8 mouse cellular contexts compared by ENCODE assay signal in the genomic region with DNA sequence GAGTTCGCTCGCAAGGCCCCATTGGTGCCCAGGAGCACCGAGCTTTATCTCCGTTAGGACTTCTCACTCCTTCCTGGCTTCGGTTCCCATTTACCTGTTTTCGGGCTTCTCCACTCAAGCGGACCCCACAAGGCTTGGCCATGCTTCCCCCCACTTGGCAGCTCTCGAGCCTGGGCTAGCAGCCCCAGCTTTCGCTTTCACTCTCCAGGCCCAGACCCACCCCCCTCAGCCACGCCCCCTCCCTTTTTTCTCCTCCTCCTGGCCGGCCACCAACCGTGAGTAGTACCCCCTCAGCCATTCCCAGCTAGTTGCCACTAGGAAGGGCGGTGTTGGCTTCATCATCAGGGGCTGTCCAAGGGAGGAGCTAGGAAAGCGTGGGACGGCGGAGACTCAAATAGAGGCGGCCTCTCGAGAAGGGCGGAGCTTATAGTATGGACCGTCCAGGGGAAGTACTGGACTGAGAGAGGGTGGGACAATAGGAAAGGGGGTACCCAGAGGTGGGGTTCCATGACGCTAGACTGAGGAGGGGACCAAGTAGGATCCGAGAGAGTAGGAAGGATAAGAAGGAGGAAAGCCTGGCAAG. TPM values are rescaled to one million over a fixed set of nuclear protein-coding genes. Genes with fewer than 3 reads are reported as not detected.
A peak's percentile ranks its signal among the peaks of the same experiment; 100 is the strongest.
DNase-seq lines count a peak whose midpoint lies in the region; ATAC-seq and TF ChIP-seq lines count a peak whose summit lies in the region.

A gene (minus strand): TSS at position 366 of the 583 bp plus-strand sequence.

- DNase-seq in ES-CJ7 (ENCODE audit: low read depth, low spot score): peak; percentile 97
- DNase-seq in cerebellum, adult 11 months: peak; percentile 73
- DNase-seq in forebrain, embryonic 14.5 days (ENCODE audit: low spot score): peak; percentile 98
- peak; percentile 92 to 93 for DNase-seq in heart, postnatal 14 days
- peak; percentile 95 for DNase-seq in layer of hippocampus, adult 11-12 months (ENCODE audit: low spot score)
- DNase-seq in lung, adult 18-20 months: peak; percentile 99
- DNase-seq in thymus, adult 2 months: peak; percentile 66

- TF ChIP-seq POLR2A in thymus, adult 2 months (IDR thresholded peaks at IDR 0.05; ENCODE audit: control insufficient read depth, extremely low read depth, insufficient read depth, low read length, poor library complexity): no peak

- peak within 1 kb of the TSS; percentile 82 for H3K9ac ChIP-seq in forebrain, embryonic 14.5 days (ENCODE audit: low read length)
- peak within 1 kb of the TSS; percentile 87 for H3K9ac ChIP-seq in neural tube, embryonic 15.5 days (replicated peaks)

- H3K4me2 ChIP-seq in forebrain, embryonic 14.5 days (ENCODE audit: low read length): peak within 1 kb of the TSS; percentile 98
- H3K4me2 ChIP-seq in neural tube, embryonic 15.5 days: peak within 1 kb of the TSS; percentile 95

- 0 out of 2 replicates have a peak, but pooled peaks have one; percentile 8 for TF ChIP-seq CTCF in thymus, adult 2 months (IDR thresholded peaks at IDR 0.05; ENCODE audit: borderline replicate concordance, control insufficient read depth, extremely low read depth, insufficient read depth, low read length, poor library complexity)

- peaks cover 26% of the 10 kb centered on the region for H3K36me3 ChIP-seq in forebrain, embryonic 14.5 days (ENCODE audit: control insufficient read depth, insufficient read depth, low read length)
- peaks cover 34% of the 10 kb centered on the region for H3K36me3 ChIP-seq in neural tube, embryonic 15.5 days
- peaks cover 14% of the 10 kb centered on the region for H3K36me3 ChIP-seq in thymus, adult 2 months (ENCODE audit: control insufficient read depth, insufficient read depth, low read length)

- peaks cover 14% of the 10 kb centered on the region; the same call in 1 of the 2 replicates for H3K4me1 ChIP-seq in forebrain, embryonic 14.5 days (ENCODE audit: control insufficient read depth, insufficient read depth, low read length)
- peaks cover 39% of the 10 kb centered on the region for H3K4me1 ChIP-seq in neural tube, embryonic 15.5 days
- peaks cover 13% of the 10 kb centered on the region for H3K4me1 ChIP-seq in thymus, adult 2 months (replicated peaks; ENCODE audit: control insufficient read depth, insufficient read depth, low read length)

- under 1% methylated on average over 21 of the region's 22 CpGs for WGBS in forebrain, embryonic 14.5 days
- WGBS in neural tube, embryonic 15.5 days: under 1% methylated on average over 21 of the region's 22 CpGs
- under 1% methylated on average over 22 of the region's 22 CpGs for WGBS in thymus, adult 2 months

- ATAC-seq in forebrain, embryonic 14.5 days: peak; percentile 97
- peak; percentile 96 for ATAC-seq in neural tube, embryonic 15.5 days (ENCODE audit: low FRiP score)

- H3K9me3 ChIP-seq in forebrain, embryonic 14.5 days (replicated peaks; ENCODE audit: control insufficient read depth, low read length): no peaks in the 10 kb centered on the region
- H3K9me3 ChIP-seq in neural tube, embryonic 15.5 days (replicated peaks): no peaks in the 10 kb centered on the region

- peak within 1 kb of the TSS; percentile 81 for H3K27ac ChIP-seq in forebrain, embryonic 14.5 days (ENCODE audit: low read depth, low read length)
- H3K27ac ChIP-seq in neural tube, embryonic 15.5 days (replicated peaks): peak within 1 kb of the TSS; percentile 92
- peak within 1 kb of the TSS; percentile 82 for H3K27ac ChIP-seq in thymus, adult 2 months (ENCODE audit: control insufficient read depth, insufficient read depth, low read length)

- H3K4me3 ChIP-seq in forebrain, embryonic 14.5 days (ENCODE audit: low read depth, low read length): peak within 1 kb of the TSS; percentile 87
- peak within 1 kb of the TSS; percentile 93 for H3K4me3 ChIP-seq in neural tube, embryonic 15.5 days (replicated peaks)
- H3K4me3 ChIP-seq in thymus, adult 2 months (ENCODE audit: control insufficient read depth, insufficient read depth, low read length): peak within 1 kb of the TSS; percentile 70

- H3K27me3 ChIP-seq in forebrain, embryonic 14.5 days (replicated peaks; ENCODE audit: control insufficient read depth, insufficient read depth, low read length): no peaks in the 10 kb centered on the region
- no peaks in the 10 kb centered on the region for H3K27me3 ChIP-seq in neural tube, embryonic 15.5 days (replicated peaks)
- H3K27me3 ChIP-seq in thymus, adult 2 months (ENCODE audit: control insufficient read depth, insufficient read depth, low read length): no peaks in the 10 kb centered on the region

- intact Hi-C loops in heart, postnatal 14 days (cut with DNase I): no loop called here

RNA-seq across cellular contexts. Expression of the gene that starts here (rescaled TPM):
- polyA plus RNA-seq in forebrain, embryonic 14.5 days (2014; fragmentation: Nextera tagmentation; extraction: Ambion mirVana): 206 and 213 TPM in 2 replicates
- total RNA-seq in heart, postnatal 14 days (2021): 100 to 1,000 TPM in 1 of 2 experiments, 10 to 100 TPM in 1; 90.7 to 132 TPM
- polyA plus RNA-seq in neural tube, embryonic 15.5 days (2015; fragmentation: Nextera tagmentation; extraction: Ambion mirVana): 186 and 246 TPM in 2 replicates
- polyA plus RNA-seq in thymus, adult 2 months (2012; rRNA removed): 98.7 and 104 TPM in 2 replicates

Comparison
In these comparisons a context has a peak if more than half of its experiments do, and no peak if none do; other contexts are left out.
1. Peak in every context shown above with its lines: DNase-seq, ATAC-seq, H3K4me3 ChIP-seq and H3K27ac ChIP-seq.